Mouse (Mus musculus): ENCODE measurements at regions not wholly inside any gene's neighbourhood (a gene's known extent, or its start where the extent isn't known, plus 50 kb on each side); places are given as distances from the start of the nearest gene placed in this dataset.

GRCm38 (mm10) chr8:8826801-8827200, 136.5 kb upstream of the Arglu1 start:
- DNase-seq = no peak

- DNase-seq = no peak
Measured at GRCm38 (mm10) chr8:8824886-8825285, 134.6 kb upstream of the Arglu1 start.

DNA sequence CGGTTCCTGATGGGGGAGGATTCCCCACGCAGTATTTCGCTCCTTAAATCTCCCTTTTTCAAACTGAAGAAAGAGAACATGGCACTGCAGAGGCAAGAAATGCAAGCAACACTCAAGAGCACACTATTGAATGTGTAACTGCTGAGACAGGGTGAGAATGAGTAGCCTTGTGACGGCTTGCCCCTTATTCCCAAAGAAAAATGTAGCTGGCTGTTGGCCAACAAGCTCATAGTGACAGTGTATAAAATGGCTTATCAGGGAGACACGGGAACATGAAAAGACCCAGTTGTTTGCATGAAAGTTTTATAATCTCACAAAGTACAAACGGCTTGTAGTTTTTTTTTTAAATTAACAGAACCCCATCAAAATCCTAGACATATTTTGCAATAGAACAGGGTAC, 130.8 kb upstream of the Arglu1 start:
- DNase-seq = no peak

DNA sequence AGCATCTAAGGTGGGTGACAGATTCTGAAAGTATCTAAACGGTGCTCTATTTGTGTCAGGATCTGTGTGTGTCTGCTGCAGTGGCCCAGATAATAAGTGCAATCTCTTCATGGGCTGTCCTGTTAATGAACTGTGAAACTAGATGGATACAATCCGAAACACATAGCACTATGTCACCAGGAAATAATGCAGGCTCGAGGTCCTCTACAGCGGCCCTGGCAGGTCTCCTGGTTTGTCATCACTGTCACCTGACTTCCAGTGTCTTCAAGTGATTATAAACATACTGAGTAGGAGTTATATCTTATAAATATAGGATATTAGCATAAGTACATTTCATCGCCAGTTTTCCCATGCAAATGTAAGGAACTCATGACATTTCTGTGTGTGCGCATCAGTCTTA, 130.3 kb upstream of the Arglu1 start:
- no peak for DNase-seq

DNA sequence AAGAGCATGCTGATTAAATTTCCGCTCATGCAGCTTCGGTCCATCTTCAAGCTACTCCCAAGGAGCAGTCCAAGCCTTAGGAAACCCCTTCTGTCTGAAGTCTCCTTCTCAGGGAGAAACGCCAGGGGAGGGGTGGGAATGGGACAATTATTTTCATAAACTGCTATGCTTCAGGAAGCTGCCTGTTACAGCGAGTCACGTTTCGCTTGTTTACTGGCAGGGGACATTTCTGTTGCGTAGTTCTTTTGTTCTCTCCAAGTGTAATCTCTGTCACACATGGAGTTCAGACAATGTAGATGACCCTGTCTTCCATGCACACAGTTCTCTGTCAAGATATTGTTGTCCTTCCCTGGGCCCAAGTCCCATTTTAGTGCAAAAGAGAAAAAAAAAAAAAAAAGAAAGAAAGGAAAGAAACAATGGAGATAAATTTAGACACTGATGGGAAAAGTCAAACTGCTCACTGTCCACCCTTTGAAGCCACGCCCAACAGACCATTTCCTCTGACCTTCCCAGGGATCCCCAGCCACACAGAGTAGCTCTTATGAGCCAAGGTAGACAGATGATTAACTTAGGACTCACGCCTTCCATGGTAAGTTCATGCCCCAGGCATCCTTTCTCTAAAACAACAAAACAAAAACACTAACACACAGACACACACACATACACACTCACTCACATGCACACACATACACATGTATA, 129.1 kb upstream of the Arglu1 start:
- DNase-seq = no peak

GRCm38 (mm10) chr8:8812807-8813167, 122.5 kb upstream of the Arglu1 start:
- no peak for DNase-seq

DNA sequence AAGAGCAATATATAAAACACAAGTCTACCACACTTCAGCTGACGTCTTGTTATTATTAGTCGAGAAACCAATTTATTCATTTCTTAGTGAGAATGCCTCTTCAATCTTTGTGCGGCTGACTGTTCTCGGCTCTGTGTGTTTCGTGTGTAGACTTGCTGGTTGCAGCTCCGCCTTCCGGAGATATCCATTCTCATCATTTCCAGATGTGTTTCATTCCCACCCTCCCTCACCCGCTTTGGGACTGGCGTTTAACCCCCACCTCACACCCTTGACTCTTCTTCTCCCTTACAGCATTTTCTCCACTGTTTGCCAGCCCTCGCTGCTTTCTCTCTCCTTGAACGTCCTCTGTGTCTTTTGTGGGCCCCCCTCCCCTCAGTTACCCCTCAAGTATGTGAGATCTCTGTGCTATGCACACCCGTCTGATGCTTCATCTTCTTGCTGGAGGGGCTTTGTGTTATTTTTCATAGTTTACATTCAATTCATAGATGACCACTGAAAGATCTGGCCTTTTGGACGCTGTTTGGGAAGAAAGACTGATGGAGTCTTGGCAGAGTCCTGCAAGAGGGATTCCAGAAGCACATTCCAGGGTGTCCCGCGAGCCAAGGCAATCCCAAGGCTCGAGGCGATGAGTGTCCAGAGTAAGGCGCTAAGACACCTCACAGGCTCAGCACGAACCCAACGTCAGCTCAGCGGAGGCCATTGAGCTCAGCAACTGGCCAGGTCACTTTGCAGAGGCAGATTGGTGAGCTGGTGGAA, 121.9 kb upstream of the Arglu1 start:
- no peak for DNase-seq

- no peak for DNase-seq
Measured at GRCm38 (mm10) chr8:8810928-8811327, 120.6 kb upstream of the Arglu1 start.

- DNase-seq = no peak
Measured at GRCm38 (mm10) chr8:8809835-8810439, 119.6 kb upstream of the Arglu1 start.

DNA sequence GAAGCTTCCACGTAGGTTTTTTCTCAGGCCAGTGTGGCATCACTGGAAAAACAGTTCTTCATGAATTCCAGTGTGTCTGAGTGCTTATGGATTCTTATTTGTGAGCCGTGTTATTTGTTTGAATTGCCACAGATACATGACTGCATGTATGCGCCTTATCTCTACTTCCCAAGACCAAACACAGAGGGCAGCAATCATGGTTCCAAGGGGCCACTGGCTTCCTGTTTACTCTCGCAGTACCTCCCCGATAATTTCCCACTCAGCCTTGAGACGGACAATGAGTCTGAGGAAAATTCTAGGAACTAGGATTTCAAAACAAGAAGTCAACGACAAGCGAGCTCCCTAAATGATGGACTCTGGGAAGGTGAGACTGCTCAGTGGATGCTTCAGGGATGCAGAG, 119.0 kb upstream of the Arglu1 start:
- DNase-seq = no peak

DNA sequence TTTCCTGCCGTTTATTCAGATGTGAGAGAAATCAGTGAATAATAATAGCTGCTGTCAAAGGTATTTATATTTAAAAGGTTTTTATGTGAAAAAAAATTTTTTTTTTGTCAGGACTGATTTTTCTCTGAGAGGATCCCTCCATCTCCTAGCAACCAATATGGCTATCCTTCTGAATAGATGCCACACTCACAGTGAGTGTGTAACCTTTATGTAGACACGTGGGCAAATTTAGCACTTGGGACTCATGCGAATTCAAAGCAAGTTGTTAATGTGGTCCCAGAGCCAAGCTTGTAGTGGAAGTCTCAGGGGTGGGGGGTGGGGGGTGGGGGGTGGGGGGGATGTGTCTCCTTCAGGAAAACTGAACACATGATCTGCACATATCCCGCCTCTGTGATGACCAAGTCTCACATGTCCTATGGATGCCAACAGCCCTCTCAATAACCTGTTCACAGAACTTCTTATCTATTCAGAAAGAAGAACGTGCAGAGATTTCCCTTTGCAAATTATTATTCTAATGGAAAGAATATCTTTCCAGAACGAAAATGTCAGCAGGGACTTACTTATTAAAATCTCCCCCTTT, 112.5 kb upstream of the Arglu1 start:
- no peak for DNase-seq

- DNase-seq = no peak
Measured at GRCm38 (mm10) chr8:8802317-8802716, 112.0 kb upstream of the Arglu1 start.

DNA sequence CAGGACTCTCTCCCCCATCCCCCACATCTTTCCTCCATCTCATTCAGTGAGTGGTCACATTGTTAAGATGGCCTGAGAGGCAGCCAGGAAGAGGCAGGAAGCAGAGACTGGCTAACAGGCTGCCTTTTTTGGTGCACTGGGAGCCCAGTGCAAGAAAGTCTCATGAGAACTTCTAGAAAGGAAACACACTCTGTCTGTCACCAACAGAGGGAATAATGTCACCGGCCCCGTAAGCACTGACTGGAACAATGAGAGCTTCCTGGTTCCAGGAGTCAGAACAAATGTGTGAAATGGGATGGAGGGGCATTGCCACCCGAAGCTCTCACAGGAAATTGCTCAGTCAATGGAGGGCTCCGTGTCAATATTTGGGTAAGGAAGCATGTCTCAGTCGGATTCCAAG, 111.3 kb upstream of the Arglu1 start:
- no peak for DNase-seq

DNA sequence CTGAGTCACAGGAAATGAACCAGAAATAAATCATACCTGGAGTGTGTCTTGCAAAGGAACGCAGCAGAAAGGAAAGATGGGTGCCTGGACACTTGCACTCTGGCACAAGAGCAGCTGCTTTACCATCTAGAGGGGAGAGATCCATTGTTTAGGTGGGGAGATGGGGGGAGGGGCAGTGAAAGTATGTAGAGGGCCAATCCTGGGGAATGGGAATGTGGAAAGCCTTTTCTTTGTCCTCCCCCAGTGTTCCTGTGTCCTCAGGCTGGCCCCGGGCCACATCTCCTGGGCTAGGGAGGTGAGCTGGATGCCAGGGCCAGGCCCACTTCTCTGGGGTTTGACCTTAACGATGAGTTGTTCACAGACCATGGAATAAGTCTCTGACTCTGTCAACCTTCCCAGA, 107.2 kb upstream of the Arglu1 start:
- no peak for DNase-seq

DNA sequence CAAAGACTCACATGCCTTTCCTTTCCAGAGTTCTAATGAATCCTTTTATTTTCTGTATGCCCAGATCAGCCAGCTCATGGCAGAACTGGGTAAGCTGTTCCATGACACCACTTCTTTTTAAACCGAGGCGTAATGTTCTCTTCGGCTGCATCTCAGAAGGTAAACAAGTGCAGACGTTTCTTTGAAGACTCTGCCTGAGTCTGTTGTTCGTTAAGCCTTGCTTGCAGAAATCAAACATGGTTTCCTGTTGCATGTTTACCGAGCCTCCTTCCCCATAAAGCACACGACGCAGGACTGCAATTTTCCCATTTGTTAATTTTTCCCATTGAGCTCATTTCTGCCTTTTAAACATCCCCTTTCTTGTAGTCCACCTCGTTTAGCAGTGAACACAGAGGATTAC, 106.6 kb upstream of the Arglu1 start:
- no peak for DNase-seq

- no peak for DNase-seq
Measured at GRCm38 (mm10) chr8:8794711-8795110, 104.4 kb upstream of the Arglu1 start.

GRCm38 (mm10) chr8:8779931-8780330, 89.6 kb upstream of the Arglu1 start:
- DNase-seq = no peak

- DNase-seq = no peak
Measured at GRCm38 (mm10) chr8:8774496-8775015, 84.2 kb upstream of the Arglu1 start.

- DNase-seq = no peak
Measured at GRCm38 (mm10) chr8:8772424-8772823, 82.1 kb upstream of the Arglu1 start.

GRCm38 (mm10) chr8:8770397-8770796, 80.1 kb upstream of the Arglu1 start:
- no peak for DNase-seq

GRCm38 (mm10) chr8:8762354-8762753, 72.0 kb upstream of the Arglu1 start:
- no peak for DNase-seq

- no peak for DNase-seq
Measured at GRCm38 (mm10) chr8:8758283-8758682, 68.0 kb upstream of the Arglu1 start.

GRCm38 (mm10) chr8:8751208-8751607, 60.9 kb upstream of the Arglu1 start:
- DNase-seq = no peak

GRCm38 (mm10) chr8:8746691-8747090, 56.4 kb upstream of the Arglu1 start:
- DNase-seq = no peak
